Mouse (Mus musculus) forebrain, embryonic 15.5 days (tissue): ENCODE measurements around the gene Ccdc7a. TPM values are rescaled to one million over a fixed set of nuclear protein-coding genes. Genes with fewer than 3 reads are reported as not detected.

Source experiments
- ATAC-seq: fragments of 200-750 bp; cut with Nextera tagmentation; replicated peaks from 2 replicates; pipeline ENCODE4 v1.8.0; 2017; ENCODE audit warnings: mild to moderate bottlenecking, moderate TSS enrichment, moderate library complexity
- H3K27ac ChIP-seq: fragments of 300-500 bp; sonication (generic); replicated peaks from 2 replicates; pipeline ENCODE4 v1.5.1; 2015; ENCODE audit warnings: mild to moderate bottlenecking, inconsistent platforms
- H3K27me3 ChIP-seq: fragments of 300-500 bp; sonication (generic); 2 replicates; pipeline ENCODE4 v1.6.1; 2015; ENCODE audit warnings: inconsistent platforms
- H3K36me3 ChIP-seq: fragments of 300-500 bp; sonication (generic); 2 replicates; pipeline ENCODE4 v1.6.1; 2015; ENCODE audit warnings: mild to moderate bottlenecking, inconsistent platforms
- H3K4me1 ChIP-seq: fragments of 300-500 bp; sonication (generic); 2 replicates; pipeline ENCODE4 v1.6.1; 2015; ENCODE audit warnings: inconsistent platforms
- H3K4me2 ChIP-seq: fragments of 300-500 bp; sonication (generic); replicated peaks from 2 replicates; pipeline ENCODE4 v1.6.1; 2015; ENCODE audit warnings: mild to moderate bottlenecking, inconsistent platforms
- H3K4me3 ChIP-seq: fragments of 300-500 bp; sonication (generic); 2 replicates; pipeline ENCODE4 v1.5.1; 2015; ENCODE audit warnings: mild to moderate bottlenecking, inconsistent platforms
- H3K9ac ChIP-seq: fragments of 300-500 bp; sonication (generic); replicated peaks from 2 replicates; pipeline ENCODE4 v1.6.1; 2015; ENCODE audit warnings: mild to moderate bottlenecking, inconsistent platforms
- H3K9me3 ChIP-seq: fragments of 300-500 bp; sonication (generic); 2 replicates; pipeline ENCODE4 v1.6.1; 2016; ENCODE audit warnings: inconsistent platforms
- WGBS: fragments of 180-500 bp; shearing (Covaris S2); methylation state at CpG from one replicate; pipeline ENCODE4 v1.1.7; 2015; ENCODE audit warnings: mixed read lengths; 5-methylcytosine and 5-hydroxymethylcytosine counted together
- polyA plus RNA-seq: library from polyadenylated mRNA; unstranded; fragments of >200 nt; fragmentation: Nextera tagmentation; extraction: Ambion mirVana; gene quantifications from 2 replicates; pipeline ENCODE4 v1.2.1, GENCODE M21; 2015

Ccdc7a gene
- polyA plus RNA-seq, 1 experiment from 2014 or later: 0.06 TPM

GRCm38 (mm10) chr8:128727213-128727612, 338.1 kb downstream of the Ccdc7a start:
- H3K4me3 ChIP-seq: no peak overlapping the region
- H3K9me3 ChIP-seq: no peaks in the 10 kb centered on the region
- peaks cover 66% of the 10 kb centered on the region for H3K36me3 ChIP-seq
- no peaks in the 10 kb centered on the region for H3K4me1 ChIP-seq
- no peak overlapping the region for H3K9ac ChIP-seq
- ATAC-seq: no peak
- WGBS: 90% methylated on average over 1 of the region's 1 CpGs
- no peak overlapping the region for H3K4me2 ChIP-seq
- H3K27me3 ChIP-seq: no peaks in the 10 kb centered on the region
- no peak overlapping the region for H3K27ac ChIP-seq

DNA sequence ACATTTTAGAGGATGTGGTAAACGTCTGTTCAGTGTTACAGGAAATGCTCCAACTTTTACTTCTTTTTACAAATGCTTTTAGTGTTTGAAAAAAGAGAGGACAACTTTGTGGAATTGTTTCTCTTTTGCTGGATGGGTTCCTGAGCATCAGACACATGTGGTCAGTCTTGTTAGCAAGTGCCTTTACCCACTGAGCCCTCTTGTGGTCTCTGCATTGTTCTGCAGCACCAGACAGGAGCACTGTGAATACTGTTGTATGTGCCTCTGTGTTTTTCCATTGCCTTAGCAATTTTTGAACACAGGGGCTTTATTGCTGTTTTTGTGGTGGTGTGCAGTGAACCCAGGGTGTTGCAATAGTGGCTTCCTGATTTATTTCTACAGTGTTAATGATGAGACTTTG, 340.5 kb downstream of the Ccdc7a start:
- H3K9ac ChIP-seq: no peak overlapping the region
- H3K9me3 ChIP-seq: no peaks in the 10 kb centered on the region
- H3K36me3 ChIP-seq: peaks cover 58% of the 10 kb centered on the region
- H3K4me2 ChIP-seq: no peak overlapping the region
- WGBS: 80% methylated on average over 1 of the region's 1 CpGs
- no peak overlapping the region for H3K4me3 ChIP-seq
- H3K27me3 ChIP-seq: no peaks in the 10 kb centered on the region
- H3K4me1 ChIP-seq: no peaks in the 10 kb centered on the region
- ATAC-seq: peak; percentile 74; the same call in 1 of the 2 replicates
- H3K27ac ChIP-seq: no peak overlapping the region

GRCm38 (mm10) chr8:128716184-128716583, 349.1 kb downstream of the Ccdc7a start:
- H3K9me3 ChIP-seq: no peaks in the 10 kb centered on the region
- H3K36me3 ChIP-seq: peaks cover 64% of the 10 kb centered on the region
- H3K4me1 ChIP-seq: no peaks in the 10 kb centered on the region
- no peak overlapping the region for H3K9ac ChIP-seq
- no peak overlapping the region for H3K27ac ChIP-seq
- no peak for ATAC-seq
- no peaks in the 10 kb centered on the region for H3K27me3 ChIP-seq
- H3K4me2 ChIP-seq: no peak overlapping the region
- H3K4me3 ChIP-seq: no peak overlapping the region

DNA sequence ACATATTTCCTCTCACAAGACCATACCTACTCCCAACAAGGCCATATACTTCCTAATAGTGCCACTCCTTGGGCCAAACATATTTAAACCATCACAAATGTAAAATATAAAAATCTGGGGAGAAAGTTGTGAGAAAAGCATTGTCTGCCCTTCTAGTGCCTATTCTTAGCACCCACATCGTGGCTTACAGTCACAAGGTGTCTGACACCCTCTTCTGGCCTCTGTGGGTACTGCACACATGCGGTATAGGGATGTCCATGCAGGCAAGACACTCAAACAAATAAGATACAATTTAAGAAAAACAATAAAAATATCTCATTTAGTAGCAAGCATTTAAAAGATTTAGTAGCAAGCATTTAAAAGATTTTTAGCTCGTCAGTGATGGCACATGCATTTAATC, 356.1 kb downstream of the Ccdc7a start:
- Histone ChIP-seq H3K9me3 (no peaks in the 10 kb centered on the region), H3K4me3 (no peak overlapping the region), H3K36me3 (peaks cover 49% of the 10 kb centered on the region), H3K9ac (no peak overlapping the region), H3K27me3 (no peaks in the 10 kb centered on the region), H3K27ac (no peak overlapping the region), H3K4me1 (peaks cover 6% of the 10 kb centered on the region; the same call in 1 of the 2 replicates), H3K4me2 (no peak overlapping the region)
- no peak for ATAC-seq
- 48% methylated on average over 3 of the region's 3 CpGs for WGBS

DNA sequence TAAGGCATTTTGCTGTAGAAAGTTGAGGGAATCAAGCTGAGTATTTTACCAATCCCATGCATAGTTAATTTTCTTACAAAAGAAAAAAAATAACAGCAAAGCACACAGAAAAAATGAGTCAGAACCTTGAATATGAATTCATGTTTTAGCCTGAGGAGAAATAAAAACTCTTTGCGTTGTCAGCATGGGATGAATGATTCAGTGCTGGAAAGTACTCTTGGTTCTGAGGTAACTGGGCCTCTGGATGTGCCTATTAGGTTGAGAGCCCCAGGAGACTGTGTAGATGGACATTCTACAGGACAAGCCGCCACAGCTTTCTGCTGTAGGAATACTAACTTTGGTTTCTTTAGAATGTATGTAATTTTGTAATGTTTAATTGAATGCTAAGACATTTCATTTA, 360.5 kb downstream of the Ccdc7a start:
- H3K27ac ChIP-seq: no peak overlapping the region
- no peak for ATAC-seq
- 94% methylated on average over 2 of the region's 2 CpGs for WGBS

GRCm38 (mm10) chr8:128704376-128704775, 360.9 kb downstream of the Ccdc7a start:
- no peak overlapping the region for H3K4me2 ChIP-seq
- 96% methylated on average over 1 of the region's 1 CpGs for WGBS
- no peak overlapping the region for H3K4me3 ChIP-seq
- H3K27ac ChIP-seq: no peak overlapping the region
- H3K9ac ChIP-seq: no peak overlapping the region
- H3K4me1 ChIP-seq: peaks cover 6% of the 10 kb centered on the region; the same call in 1 of the 2 replicates
- no peak for ATAC-seq
- no peaks in the 10 kb centered on the region for H3K9me3 ChIP-seq
- H3K27me3 ChIP-seq: no peaks in the 10 kb centered on the region
- H3K36me3 ChIP-seq: peaks cover 14% of the 10 kb centered on the region

More for the DNA sequence above, 360.5 kb downstream of the Ccdc7a start:
- Histone ChIP-seq H3K9me3 (no peaks in the 10 kb centered on the region), H3K9ac (no peak overlapping the region), H3K4me1 (peaks cover 6% of the 10 kb centered on the region; the same call in 1 of the 2 replicates), H3K36me3 (peaks cover 14% of the 10 kb centered on the region), H3K4me3 (no peak overlapping the region), H3K4me2 (no peak overlapping the region), H3K27me3 (no peaks in the 10 kb centered on the region)

- Histone ChIP-seq H3K27me3 (no peaks in the 10 kb centered on the region), H3K4me2 (no peak overlapping the region), H3K4me1 (no peaks in the 10 kb centered on the region), H3K36me3 (no peaks in the 10 kb centered on the region), H3K27ac (no peak overlapping the region), H3K9me3 (no peaks in the 10 kb centered on the region), H3K4me3 (no peak overlapping the region), H3K9ac (no peak overlapping the region)
- 79% methylated on average over 3 of the region's 3 CpGs for WGBS
- ATAC-seq: no peak
Measured at GRCm38 (mm10) chr8:128697945-128698344, 367.4 kb downstream of the Ccdc7a start.

DNA sequence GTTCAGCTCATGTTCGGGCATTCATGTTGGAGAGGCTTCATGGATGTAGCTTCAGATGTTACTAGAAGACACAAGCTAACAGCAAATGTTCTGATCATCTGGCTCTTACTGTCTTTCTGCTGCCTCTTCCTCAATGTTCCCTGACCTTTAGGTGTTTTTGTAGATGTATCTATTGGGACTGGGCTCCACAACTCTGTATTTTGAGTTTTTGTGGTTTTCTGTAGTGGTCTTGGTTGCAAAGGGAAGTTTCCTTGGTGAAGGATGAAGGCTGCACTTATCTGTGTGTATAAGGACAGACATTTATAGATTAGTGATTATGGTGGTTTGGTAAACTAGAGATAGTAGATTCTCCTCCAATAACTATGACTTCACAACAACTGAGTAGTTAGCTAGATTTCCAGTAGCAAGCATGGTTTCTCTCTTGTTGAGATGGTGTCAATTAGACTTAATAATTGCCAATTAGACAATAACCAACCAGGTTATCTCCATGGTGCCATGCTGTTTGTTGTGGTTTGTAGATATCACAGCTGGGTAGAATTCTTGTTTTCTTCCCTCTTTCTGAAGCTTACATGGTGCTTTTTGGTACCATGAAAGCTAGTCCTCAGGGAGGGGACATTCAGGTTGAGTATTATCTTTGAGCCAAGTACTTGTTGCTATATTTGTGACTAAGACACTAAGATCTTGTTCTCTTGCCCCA, 368.5 kb downstream of the Ccdc7a start:
- ATAC-seq: no peak
- H3K4me3 ChIP-seq: no peak overlapping the region
- H3K27ac ChIP-seq: no peak overlapping the region
- no peaks in the 10 kb centered on the region for H3K36me3 ChIP-seq
- no peaks in the 10 kb centered on the region for H3K9me3 ChIP-seq
- no peak overlapping the region for H3K4me2 ChIP-seq
- 100% methylated on average over 1 of the region's 1 CpGs for WGBS
- no peaks in the 10 kb centered on the region for H3K4me1 ChIP-seq
- no peak overlapping the region for H3K9ac ChIP-seq
- no peaks in the 10 kb centered on the region for H3K27me3 ChIP-seq

- H3K36me3 ChIP-seq: no peaks in the 10 kb centered on the region
Measured at GRCm38 (mm10) chr8:128690056-128690455, 375.3 kb downstream of the Ccdc7a start.

GRCm38 (mm10) chr8:128688679-128689078, 376.6 kb downstream of the Ccdc7a start:
- H3K4me2 ChIP-seq: no peak overlapping the region
- H3K27ac ChIP-seq: no peak overlapping the region
- peaks cover 37% of the 10 kb centered on the region for H3K4me1 ChIP-seq
- H3K9ac ChIP-seq: no peak overlapping the region
- WGBS: 86% methylated on average over 3 of the region's 3 CpGs
- H3K9me3 ChIP-seq: no peaks in the 10 kb centered on the region
- no peak overlapping the region for H3K4me3 ChIP-seq
- H3K36me3 ChIP-seq: no peaks in the 10 kb centered on the region
- H3K27me3 ChIP-seq: no peaks in the 10 kb centered on the region
- ATAC-seq: no peak

More at GRCm38 (mm10) chr8:128690056-128690455, 375.3 kb downstream of the Ccdc7a start:
- no peak overlapping the region for H3K27ac ChIP-seq
- 86% methylated on average over 1 of the region's 1 CpGs for WGBS
- H3K27me3 ChIP-seq: no peaks in the 10 kb centered on the region
- H3K4me2 ChIP-seq: no peak overlapping the region
- H3K4me3 ChIP-seq: no peak overlapping the region
- peaks cover 33% of the 10 kb centered on the region for H3K4me1 ChIP-seq
- H3K9me3 ChIP-seq: no peaks in the 10 kb centered on the region
- no peak overlapping the region for H3K9ac ChIP-seq
- ATAC-seq: no peak

GRCm38 (mm10) chr8:128686429-128686990, 378.8 kb downstream of the Ccdc7a start:
- peaks cover 37% of the 10 kb centered on the region for H3K4me1 ChIP-seq
- ATAC-seq: no peak
- H3K4me3 ChIP-seq: peak overlapping the region; percentile 79
- H3K36me3 ChIP-seq: no peaks in the 10 kb centered on the region
- no peaks in the 10 kb centered on the region for H3K27me3 ChIP-seq
- 0% methylated on average over 2 of the region's 2 CpGs for WGBS
- peak overlapping the region; percentile 67 for H3K4me2 ChIP-seq
- H3K27ac ChIP-seq: peak overlapping the region; percentile 100
- H3K9ac ChIP-seq: peak overlapping the region; percentile 96
- H3K9me3 ChIP-seq: no peaks in the 10 kb centered on the region

DNA sequence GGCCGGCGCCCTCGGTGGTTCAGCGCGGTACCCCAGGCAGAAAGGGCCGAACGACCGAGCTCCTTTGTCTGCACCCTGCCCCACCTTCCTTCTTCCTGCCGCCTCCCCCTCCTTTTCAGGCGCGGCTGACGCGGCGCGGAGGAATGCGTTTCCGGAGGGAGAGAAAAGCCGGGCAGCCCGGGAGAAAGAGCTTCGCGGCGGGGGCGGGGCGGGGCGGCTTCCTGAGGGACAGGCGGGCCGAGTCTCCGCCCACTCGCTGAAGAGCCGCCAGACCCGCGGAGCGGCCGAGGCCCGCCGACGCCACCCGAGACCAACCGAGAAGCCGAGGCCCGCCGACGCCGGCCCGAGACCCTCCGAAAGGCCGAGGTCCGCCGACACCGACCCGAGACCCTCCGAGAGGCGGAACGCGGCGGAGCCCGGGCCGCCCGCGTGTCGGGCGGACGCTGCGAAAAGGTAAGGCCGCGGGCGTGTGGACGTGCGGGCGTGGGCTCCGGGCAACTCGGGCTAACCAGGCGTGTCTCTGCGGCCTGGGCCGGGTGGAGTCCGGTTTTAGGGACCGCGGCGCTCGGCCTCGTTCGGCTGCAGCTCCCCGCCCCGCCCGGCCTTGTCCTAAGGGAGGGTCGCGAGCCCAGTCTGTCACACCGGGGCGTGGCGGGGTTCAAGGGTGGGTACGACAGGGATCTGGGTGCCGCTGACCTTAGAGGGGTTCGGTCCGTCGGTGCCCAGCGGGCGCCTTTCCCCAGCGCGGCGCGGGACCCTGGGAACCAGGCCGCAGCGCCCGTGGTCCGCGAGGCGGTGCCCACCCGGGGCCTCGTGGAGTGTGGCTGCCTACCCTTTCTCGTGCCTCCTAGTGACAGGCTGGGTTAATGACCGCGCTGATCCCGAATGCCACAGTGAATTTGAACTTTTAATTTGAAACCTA, 379.5 kb downstream of the Ccdc7a start, which contains the start of gene Itgb1:
Itgb1 (plus strand) TSS at position 148 of the 922 bp plus-strand sequence.
- under 1% methylated on average over 108 of the region's 113 CpGs for WGBS
- H3K4me3 ChIP-seq: peak within 1 kb of the TSS; percentile 79
- H3K4me2 ChIP-seq: peak within 1 kb of the TSS; percentile 67

More for the DNA sequence above, 379.5 kb downstream of the Ccdc7a start, which contains the start of gene Itgb1:
- H3K36me3 ChIP-seq: no peaks in the 10 kb centered on the region
- H3K27ac ChIP-seq: peak within 1 kb of the TSS; percentile 100
- H3K27me3 ChIP-seq: no peaks in the 10 kb centered on the region
- H3K9me3 ChIP-seq: no peaks in the 10 kb centered on the region
- H3K4me1 ChIP-seq: peaks cover 36% of the 10 kb centered on the region
- H3K9ac ChIP-seq: peak within 1 kb of the TSS; percentile 96
- ATAC-seq: peak; percentile 96
